Mouse (Mus musculus) ES-E14 (cell line): ENCODE data around the gene Klhdc8a. TPM values are rescaled to one million over a fixed set of nuclear protein-coding genes. Genes with fewer than 3 reads are reported as not detected.

Source experiments
- DNase-seq: peaks from one replicate; pipeline ENCODE4 v3.0.0-alpha.2; 2013; ENCODE audit warnings: low read depth, low spot score
- H3K27ac ChIP-seq: 2 replicates; pipeline ENCODE4 v1.5.1; 2012; ENCODE audit warnings: low read depth, mild to moderate bottlenecking, low read length, moderate library complexity, mixed read lengths; ENCODE audit not compliant: poor library complexity, insufficient read depth, severe bottlenecking
- H3K36me3 ChIP-seq: 2 replicates; pipeline ENCODE4 v1.6.1; 2012; ENCODE audit warnings: mild to moderate bottlenecking, low read length, moderate library complexity, mixed read lengths; ENCODE audit not compliant: control insufficient read depth, poor library complexity, insufficient read depth, severe bottlenecking
- H3K4me1 ChIP-seq, 2 experiments: fragments of 150-350 bp in 1 of 2; sonication (generic) in 1 of 2; 2 replicates each; pipeline ENCODE4 v1.6.1; 2012; ENCODE audit warnings: low read length in 2 of 2, mild to moderate bottlenecking in 1 of 2, mixed read lengths in 1 of 2; ENCODE audit not compliant: control insufficient read depth in 2 of 2, insufficient read depth in 2 of 2, poor library complexity in 1 of 2
- H3K4me3 ChIP-seq, 2 experiments: fragments of 150-350 bp in 1 of 2; sonication (generic) in 1 of 2; 2 replicates each; pipeline ENCODE4 v1.5.1; 2012; ENCODE audit warnings: low read length in 2 of 2, low read depth in 1 of 2, mild to moderate bottlenecking in 1 of 2, mixed read lengths in 1 of 2; ENCODE audit not compliant: insufficient read depth in 1 of 2, poor library complexity in 1 of 2, severe bottlenecking in 1 of 2
- H3K9ac ChIP-seq: 2 replicates; pipeline ENCODE4 v1.6.1; 2012; ENCODE audit warnings: low read depth, mild to moderate bottlenecking, low read length, mixed read lengths; ENCODE audit not compliant: poor library complexity, insufficient read depth, severe bottlenecking
- H3K9me3 ChIP-seq: fragments of 150-350 bp; sonication (generic); 2 replicates; pipeline ENCODE4 v1.6.1; 2012; ENCODE audit warnings: low read depth, mild to moderate bottlenecking, low read length; ENCODE audit not compliant: control insufficient read depth, insufficient read depth
- CHD2 ChIP-seq: IDR thresholded peaks from 2 replicates; pipeline ENCODE4 v1.6.1; 2014; ENCODE audit warnings: mild to moderate bottlenecking, low read depth, low read length, inconsistent platforms
- HCFC1 ChIP-seq: IDR thresholded peaks from 2 replicates; pipeline ENCODE4 v1.6.1; 2012; ENCODE audit warnings: low read length, inconsistent platforms, borderline replicate concordance; ENCODE audit not compliant: insufficient read depth
- MAFK ChIP-seq: IDR thresholded peaks from 2 replicates; pipeline ENCODE4 v1.6.1; 2014; ENCODE audit warnings: mild to moderate bottlenecking, low read depth, low read length, inconsistent platforms; ENCODE audit not compliant: insufficient read depth
- ZC3H11A ChIP-seq: IDR thresholded peaks from 2 replicates; pipeline ENCODE4 v1.6.1; 2012; ENCODE audit warnings: low read depth, mild to moderate bottlenecking, inconsistent platforms, low read length, borderline replicate concordance
- ZNF384 ChIP-seq: IDR thresholded peaks from 2 replicates; pipeline ENCODE4 v1.6.1; 2012; ENCODE audit warnings: low read depth, low read length, inconsistent platforms
- in situ Hi-C, 2 experiments: fragments of 600-800 bp; cut with MboI; formaldehyde crosslinking; loops; one replicate each; pipeline ENCODE4 v1.15.1; 2025; ENCODE audit warnings: low sequenced_read_pairs in 2 of 2, inconsistent platforms in 1 of 2; ENCODE audit not compliant: unreplicated experiment in 2 of 2
- total RNA-seq: library from RNA; depleted of rRNA; stranded (reverse); fragments of 300-350 nt; gene quantifications from 2 replicates; pipeline ENCODE4 v1.2.3, GENCODE M21; 2012; rRNA removed

The Klhdc8a gene
- 1.2 and 2.8 TPM in 2 replicates for total RNA-seq

GRCm38 (mm10) chr1:132298425-132298800 lies at the start of gene Klhdc8a:
TSS of gene Klhdc8a (plus strand) at chr1:132298626.
- no peaks in the 10 kb centered on the region for H3K36me3 ChIP-seq
- in situ Hi-C loops = no loop called here
- DNase-seq = no peak
- peak within 1 kb of the TSS; percentile 42 for H3K9ac ChIP-seq
- H3K4me3 ChIP-seq = peak within 1 kb of the TSS; percentile 60 to 76
- TF ChIP-seq ZC3H11A (no peak), MAFK (no peak), CHD2 (no peak), HCFC1 (no peak), ZNF384 (no peak)
- peaks cover 0 to 5% of the 10 kb centered on the region in 2 experiments; a peak in 1 of 4 replicates for H3K4me1 ChIP-seq
- no peak within 1 kb of the TSS for H3K27ac ChIP-seq
- no peaks in the 10 kb centered on the region for H3K9me3 ChIP-seq

GRCm38 (mm10) chr1:132254467-132254866 lies 44.0 kb upstream of the Klhdc8a start:
- in situ Hi-C loops = no loop called here

DNA sequence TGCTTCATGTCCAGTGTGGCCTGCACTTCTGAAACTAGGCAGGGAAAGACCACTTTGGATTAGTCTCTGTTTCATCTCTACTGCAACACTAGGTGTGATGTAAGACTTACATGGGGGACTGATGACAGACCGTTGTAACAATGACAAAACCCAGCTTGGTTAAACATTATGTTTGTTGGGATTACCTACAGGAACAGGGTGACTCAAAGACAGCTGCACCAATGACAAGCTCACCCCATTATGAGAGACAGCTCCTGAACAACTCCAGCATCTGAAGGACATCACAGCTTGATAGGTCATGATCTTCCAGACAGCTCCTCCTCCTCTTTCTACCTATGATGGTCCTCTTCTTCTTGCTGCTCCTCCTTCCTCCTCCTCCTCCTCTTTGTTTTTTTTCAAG lies 38.1 kb upstream of the Klhdc8a start:
- TF ChIP-seq ZNF384 (no peak), MAFK (no peak), ZC3H11A (no peak), CHD2 (no peak), HCFC1 (no peak)
- no peak overlapping the region for H3K4me3 ChIP-seq
- DNase-seq = no peak
- H3K36me3 ChIP-seq = no peaks in the 10 kb centered on the region
- H3K9ac ChIP-seq = no peak overlapping the region
- no peak overlapping the region for H3K27ac ChIP-seq
- peaks cover 8 to 16% of the 10 kb centered on the region in 2 experiments for H3K4me1 ChIP-seq
- in situ Hi-C loops = no loop called here
- no peaks in the 10 kb centered on the region for H3K9me3 ChIP-seq

More at GRCm38 (mm10) chr1:132254467-132254866, 44.0 kb upstream of the Klhdc8a start:
- H3K27ac ChIP-seq = no peak overlapping the region
- H3K4me1 ChIP-seq = peaks cover 0 to 10% of the 10 kb centered on the region in 2 experiments; a peak in 2 of 4 replicates
- no peak overlapping the region for H3K4me3 ChIP-seq
- TF ChIP-seq ZNF384 (no peak), CHD2 (no peak), HCFC1 (no peak), MAFK (no peak), ZC3H11A (no peak)
- no peaks in the 10 kb centered on the region for H3K36me3 ChIP-seq
- H3K9ac ChIP-seq = no peak overlapping the region
- DNase-seq = no peak
- no peaks in the 10 kb centered on the region for H3K9me3 ChIP-seq

- Histone ChIP-seq H3K9me3 (no peaks in the 10 kb centered on the region), H3K4me3 (no peak overlapping the region), H3K4me1 (peaks cover 10 to 19% of the 10 kb centered on the region in 2 experiments), H3K9ac (no peak overlapping the region), H3K36me3 (no peaks in the 10 kb centered on the region), H3K27ac (no peak overlapping the region)
- in situ Hi-C loops = no loop called here
- TF ChIP-seq CHD2 (no peak), ZC3H11A (peak; percentile 39; the same call in 1 of the 2 replicates)
- peak; percentile 84 for DNase-seq
Measured at GRCm38 (mm10) chr1:132261058-132261457, 37.4 kb upstream of the Klhdc8a start.

DNA sequence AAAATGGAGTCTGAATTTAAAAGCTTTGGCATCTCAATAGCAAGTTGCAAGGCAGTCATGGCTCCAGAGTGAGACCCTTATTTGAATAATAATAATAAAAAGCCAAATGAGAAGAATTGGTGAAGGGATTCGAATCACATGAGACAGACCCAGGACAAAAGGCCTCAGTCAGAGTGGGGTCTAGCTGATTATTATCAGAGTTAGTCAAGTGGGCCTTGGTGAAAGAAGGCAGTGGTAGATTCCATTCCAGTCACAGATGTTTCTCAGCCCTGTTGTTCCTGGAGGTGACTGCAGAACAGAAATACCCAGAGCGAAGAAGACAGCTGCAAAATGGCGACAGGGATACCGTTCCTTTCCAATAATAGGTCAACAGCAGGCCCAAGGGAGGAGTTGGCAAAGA lies 34.8 kb upstream of the Klhdc8a start:
- H3K36me3 ChIP-seq = no peaks in the 10 kb centered on the region

More for the DNA sequence above, 34.8 kb upstream of the Klhdc8a start:
- Histone ChIP-seq H3K4me3 (peak overlapping the region in 1 of 2 experiments; percentile 22; a peak in 2 of 4 replicates), H3K27ac (peak overlapping the region; percentile 99), H3K4me1 (peaks cover 20 to 27% of the 10 kb centered on the region in 2 experiments), H3K9ac (peak overlapping the region; percentile 62), H3K9me3 (no peaks in the 10 kb centered on the region)
- no peak for TF ChIP-seq HCFC1
- no peak for TF ChIP-seq ZC3H11A
- no peak for TF ChIP-seq MAFK
- no peak for TF ChIP-seq CHD2
- TF ChIP-seq ZNF384 = no peak
- in situ Hi-C loops = no loop called here
- no peak for DNase-seq
